Mouse (Mus musculus) brain, embryonic 14.5 days (tissue): ENCODE results near the gene Trak1.

Experiments
- CTCF ChIP-seq: fragments of 200-500 bp; IDR thresholded peaks from 2 replicates; pipeline ENCODE4 v1.5.1; 2012; ENCODE audit warnings: inconsistent platforms, mild to moderate bottlenecking, moderate library complexity, borderline replicate concordance; ENCODE audit not compliant: insufficient read depth, insufficient read length; ENCODE audit errors: extremely low read depth
- POLR2A ChIP-seq: fragments of 200-500 bp; IDR thresholded peaks from 2 replicates; pipeline ENCODE4 v1.6.1; 2012; ENCODE audit warnings: mild to moderate bottlenecking, inconsistent platforms, borderline replicate concordance; ENCODE audit not compliant: poor library complexity, insufficient read depth, insufficient read length, severe bottlenecking; ENCODE audit errors: extremely low read depth

GRCm38 (mm10) chr9:121360327-121360954 lies 63.1 kb downstream of the Trak1 start:
- TF ChIP-seq POLR2A (no peak), CTCF (no peak)
